Mouse (Mus musculus) bone marrow, adult 2 months (tissue): ENCODE results near the gene Gabra4. TPM values are rescaled to one million over a fixed set of nuclear protein-coding genes. Genes with fewer than 3 reads are reported as not detected.

Experiments used
- H3K27ac ChIP-seq: fragments of 200-500 bp; 2 replicates; pipeline ENCODE4 v1.5.1; 2012; ENCODE audit warnings: low read depth, mild to moderate bottlenecking, control low read depth, inconsistent platforms, low read length; ENCODE audit not compliant: control insufficient read depth, poor library complexity, insufficient read depth
- H3K4me1 ChIP-seq: fragments of 200-500 bp; 2 replicates; pipeline ENCODE4 v1.6.1; 2011; ENCODE audit warnings: low read length; ENCODE audit not compliant: control insufficient read depth, insufficient read depth
- H3K4me3 ChIP-seq: fragments of 200-500 bp; replicated peaks from 2 replicates; pipeline ENCODE3; 2011; ENCODE audit warnings: mild to moderate bottlenecking, low read depth, low read length, control low read depth; ENCODE audit not compliant: control insufficient read depth
- CTCF ChIP-seq: fragments of 200-500 bp; IDR thresholded peaks from 2 replicates; pipeline ENCODE4 v1.5.1; 2011; ENCODE audit warnings: low read length, control low read depth; ENCODE audit not compliant: control insufficient read depth, insufficient read depth
- POLR2A ChIP-seq: fragments of 200-500 bp; IDR thresholded peaks from 2 replicates; pipeline ENCODE4 v1.6.1; 2011; ENCODE audit warnings: low read depth, mild to moderate bottlenecking, control low read depth, low read length, borderline replicate concordance; ENCODE audit not compliant: control insufficient read depth
- WGBS: fragments of 180-500 bp; shearing (Covaris S2); methylation state at CpG from one replicate; pipeline ENCODE4 v1.1.7; 2018; 5-methylcytosine and 5-hydroxymethylcytosine counted together
- polyA plus RNA-seq: library from polyadenylated mRNA; stranded (reverse); fragments of >200 nt; gene quantifications from 2 replicates; pipeline ENCODE4 v1.2.4, GENCODE M21; 2011; ENCODE audit warnings: low replicate concordance; ENCODE audit not compliant: missing spikeins, insufficient read depth, insufficient read length

Gabra4 gene
- polyA plus RNA-seq, 1 experiment, result not detected

DNA sequence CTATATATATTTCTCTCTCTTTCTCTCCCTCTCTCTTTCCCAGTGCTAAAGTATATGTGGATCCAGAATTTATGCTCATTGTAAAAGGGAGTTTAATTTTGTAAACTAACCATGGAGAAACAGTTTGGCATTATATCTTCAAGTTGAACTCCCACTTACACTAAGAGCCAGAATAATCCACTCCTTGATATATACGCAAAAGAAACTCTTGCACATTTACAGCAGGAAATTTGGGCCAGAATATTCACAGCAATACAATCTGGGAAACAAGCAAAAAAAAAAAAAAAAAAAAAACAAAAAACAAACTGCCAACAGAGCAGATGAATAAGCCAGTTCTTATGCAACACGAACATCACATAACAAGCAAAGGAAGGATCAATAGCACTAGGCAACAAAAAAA, 10.0 kb downstream of the Gabra4 start:
- H3K4me3 ChIP-seq, result no peak overlapping the region
- TF ChIP-seq CTCF (no peak), POLR2A (no peak)
- H3K4me1 ChIP-seq, result no peaks in the 10 kb centered on the region
- H3K27ac ChIP-seq, result no peak overlapping the region
- WGBS, result 86% methylated on average over 2 of the region's 2 CpGs

DNA sequence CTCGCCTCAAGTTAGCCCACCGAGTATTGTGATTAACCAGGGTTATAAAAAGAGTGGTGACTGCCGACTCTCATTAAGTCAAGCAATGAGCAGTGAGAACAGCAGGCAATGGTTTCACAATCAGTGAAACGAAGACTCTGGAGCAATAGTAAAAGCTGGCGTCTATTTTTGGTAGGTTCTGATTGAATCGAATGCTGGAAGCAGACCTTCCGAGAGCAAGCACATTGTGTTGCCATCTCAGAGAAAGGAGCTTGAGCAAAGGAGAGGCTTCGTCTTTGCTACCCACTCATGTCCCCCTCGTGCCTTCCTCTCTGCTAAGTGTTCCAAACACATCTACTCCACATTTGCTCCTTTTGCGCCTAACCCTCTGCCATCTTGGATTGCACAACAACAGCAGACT, 18.3 kb downstream of the Gabra4 start:
- no peaks in the 10 kb centered on the region for H3K4me1 ChIP-seq
- H3K27ac ChIP-seq, result no peak overlapping the region
- H3K4me3 ChIP-seq, result no peak overlapping the region
- TF ChIP-seq CTCF (no peak), POLR2A (no peak)
- 73% methylated on average over 10 of the region's 10 CpGs for WGBS

DNA sequence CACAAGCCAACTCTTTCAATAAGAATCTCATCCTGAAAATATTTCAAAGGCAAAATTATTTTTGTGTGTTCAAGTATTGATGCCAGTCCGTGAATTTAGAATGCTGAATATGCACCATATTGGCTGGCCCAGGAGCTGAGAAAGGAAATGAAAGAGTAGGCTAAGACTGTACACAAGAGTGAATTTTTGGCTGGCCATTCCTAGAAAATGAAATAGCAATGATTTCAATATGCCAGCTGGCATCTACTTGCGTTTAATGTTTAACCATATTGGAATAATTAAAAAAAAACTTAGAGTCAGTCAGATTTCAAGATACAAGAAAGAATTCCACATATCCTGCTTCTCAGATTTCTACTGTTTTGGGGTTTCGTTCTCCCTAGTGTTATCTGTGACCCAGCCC, 30.3 kb downstream of the Gabra4 start:
- Histone ChIP-seq H3K4me1 (no peaks in the 10 kb centered on the region), H3K27ac (no peak overlapping the region), H3K4me3 (no peak overlapping the region)
- no peak for TF ChIP-seq CTCF
- no peak for TF ChIP-seq POLR2A
- WGBS, result 80% methylated on average over 3 of the region's 3 CpGs

DNA sequence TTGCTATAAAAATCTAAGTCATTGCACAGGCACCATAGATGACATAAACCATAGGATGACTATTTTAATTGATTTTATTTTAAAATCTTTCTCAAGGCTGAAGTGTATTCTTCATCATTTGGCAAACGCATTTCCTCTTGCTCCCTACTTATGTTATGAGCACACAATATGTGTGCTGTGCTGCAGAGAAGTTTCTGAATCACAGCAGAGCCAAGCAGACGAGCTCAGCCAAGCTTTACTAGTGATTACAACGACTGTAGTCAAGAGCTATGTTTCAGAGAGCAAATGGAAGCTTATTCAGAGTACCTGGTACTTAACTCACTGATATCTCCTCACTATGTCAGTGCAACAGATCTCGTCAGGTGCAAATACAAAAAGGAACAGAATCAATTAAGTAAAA, 41.4 kb downstream of the Gabra4 start:
- Histone ChIP-seq H3K4me1 (no peaks in the 10 kb centered on the region), H3K4me3 (no peak overlapping the region)
- 56% methylated on average over 4 of the region's 4 CpGs for WGBS

DNA sequence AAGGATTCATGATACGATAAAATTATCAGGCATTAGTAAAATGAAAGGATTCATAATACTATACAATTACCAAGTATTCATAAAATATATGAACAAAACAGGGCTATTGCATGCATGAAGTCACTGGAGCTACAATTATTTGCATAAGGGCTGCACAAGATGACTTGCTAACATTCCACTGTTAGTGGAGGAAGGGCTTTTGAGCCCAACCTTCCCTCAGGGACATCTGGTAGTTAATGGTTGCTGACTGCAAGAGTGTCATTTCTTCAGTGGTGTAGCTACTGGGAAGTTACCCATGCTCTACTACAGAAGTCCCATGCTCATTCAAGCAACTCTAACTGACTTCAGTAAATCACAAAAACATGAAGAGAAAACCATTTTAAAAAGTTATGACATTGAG, 43.8 kb downstream of the Gabra4 start:
- no peak for TF ChIP-seq CTCF
- TF ChIP-seq POLR2A, result no peak
- H3K4me3 ChIP-seq, result no peak overlapping the region
- no peaks in the 10 kb centered on the region for H3K4me1 ChIP-seq
- WGBS, result 91% methylated on average over 1 of the region's 1 CpGs
- H3K27ac ChIP-seq, result no peak overlapping the region

More for the DNA sequence above, 41.4 kb downstream of the Gabra4 start:
- TF ChIP-seq POLR2A (no peak), CTCF (no peak)
- no peak overlapping the region for H3K27ac ChIP-seq

DNA sequence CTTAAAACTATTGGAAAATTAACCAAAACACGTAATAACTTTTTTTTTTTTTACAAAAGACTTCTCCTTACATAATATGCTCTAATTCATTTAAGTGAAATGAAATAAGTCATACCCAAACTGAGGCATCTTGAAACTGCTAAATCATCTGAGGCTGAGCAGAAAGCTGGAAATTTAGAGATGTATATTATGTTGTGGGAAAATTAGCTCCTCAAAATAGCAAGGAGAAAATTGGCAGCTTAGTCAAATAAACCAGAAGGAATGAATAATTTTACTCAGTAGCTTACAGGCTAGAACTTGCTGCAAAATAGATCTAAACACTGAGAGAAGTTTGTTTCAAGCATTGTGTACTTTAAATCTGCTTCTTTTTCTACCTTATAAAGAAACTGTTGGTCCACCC, 49.4 kb downstream of the Gabra4 start:
- TF ChIP-seq POLR2A (no peak), CTCF (no peak)
- no peak overlapping the region for H3K4me3 ChIP-seq
- no peaks in the 10 kb centered on the region for H3K4me1 ChIP-seq
- H3K27ac ChIP-seq, result no peak overlapping the region
- 64% methylated on average over 1 of the region's 1 CpGs for WGBS

DNA sequence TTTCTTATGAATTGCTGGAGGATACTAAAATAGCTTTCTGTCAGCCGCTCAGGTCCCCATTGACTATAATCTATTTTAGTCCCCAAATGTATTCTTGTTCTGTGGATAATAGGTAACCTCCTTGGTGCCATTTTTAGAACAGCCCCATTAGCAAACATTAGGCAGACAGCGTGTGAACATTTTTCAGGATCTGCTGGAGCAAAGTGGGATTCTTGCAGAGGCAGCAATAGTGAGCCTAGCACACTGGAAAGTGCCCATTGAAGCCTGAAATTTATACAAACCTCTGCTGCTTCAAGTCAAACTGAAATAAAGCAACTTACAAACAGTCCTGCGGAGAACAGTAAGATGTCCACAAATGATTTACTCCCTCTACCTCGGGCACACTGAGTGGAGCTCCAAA, 51.2 kb downstream of the Gabra4 start:
- TF ChIP-seq CTCF (no peak), POLR2A (no peak)
- H3K27ac ChIP-seq, result no peak overlapping the region
- no peak overlapping the region for H3K4me3 ChIP-seq
- 71% methylated on average over 4 of the region's 4 CpGs for WGBS
- H3K4me1 ChIP-seq, result no peaks in the 10 kb centered on the region

DNA sequence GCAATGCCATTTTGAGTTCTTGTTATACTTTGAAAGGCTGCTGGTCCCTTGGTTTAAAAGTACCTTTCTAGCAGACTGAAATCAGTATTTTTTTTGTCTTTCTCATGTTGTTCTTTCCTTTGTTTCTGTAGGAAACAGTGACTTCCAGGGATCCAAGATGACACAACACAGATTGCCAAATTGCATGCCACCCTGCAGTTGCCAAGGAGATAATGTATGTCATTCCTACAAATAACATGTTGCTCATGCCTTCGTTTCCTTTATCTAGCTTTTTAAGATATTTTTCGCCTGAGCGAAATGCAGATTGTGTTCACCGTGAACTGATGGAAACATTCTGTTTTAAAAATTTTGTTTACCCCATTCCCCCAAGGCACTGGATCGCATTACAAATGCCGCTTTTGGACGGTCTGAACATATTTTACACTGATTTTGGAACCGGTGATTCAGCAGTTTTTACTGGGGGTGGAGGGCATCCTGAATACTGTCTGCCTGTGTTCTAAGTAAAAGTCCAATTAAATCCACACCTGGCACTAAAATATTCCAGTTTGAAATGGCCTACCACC, 53.9 kb downstream of the Gabra4 start:
- whole genome bisulfite sequencing, result 78% methylated on average over 8 of the region's 8 CpGs
- H3K4me3 ChIP-seq, result no peak overlapping the region
- H3K4me1 ChIP-seq, result no peaks in the 10 kb centered on the region
- no peak overlapping the region for H3K27ac ChIP-seq
- TF ChIP-seq CTCF (no peak), POLR2A (no peak)

DNA sequence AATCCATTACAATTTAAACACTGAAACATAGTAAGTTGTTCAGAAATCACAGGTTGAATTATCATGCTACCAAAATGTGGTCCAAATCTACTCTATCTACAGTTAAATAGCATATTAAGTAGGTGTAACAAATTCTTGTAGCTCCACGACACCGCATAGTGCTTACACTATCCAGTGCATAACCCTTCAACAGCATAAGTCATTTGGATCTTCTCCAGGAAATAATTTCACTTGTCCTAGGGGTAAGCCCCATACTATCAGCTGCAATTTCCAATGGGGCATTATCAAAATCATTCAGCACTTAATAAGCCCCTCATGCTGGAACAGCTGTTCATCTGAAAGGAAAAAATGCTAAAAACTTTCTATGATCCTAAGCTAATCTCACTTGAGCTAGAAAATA, 62.8 kb downstream of the Gabra4 start:
- no peak for TF ChIP-seq CTCF
- no peak for TF ChIP-seq POLR2A
- Histone ChIP-seq H3K4me1 (no peaks in the 10 kb centered on the region), H3K27ac (no peak overlapping the region), H3K4me3 (no peak overlapping the region)
- WGBS, result 88% methylated on average over 2 of the region's 2 CpGs
